Mouse (Mus musculus): ENCODE results near the gene Phf24.

GRCm38 (mm10) chr4:42915966-42916365 lies 494 bp upstream of the Phf24 start:
- TF ChIP-seq POLR2A (IDR thresholded peaks at IDR 0.05; ENCODE audit: extremely low read depth, insufficient read depth, low read length) (no peak), CTCF (IDR thresholded peaks at IDR 0.05; ENCODE audit: low read depth, low read length) (no peak)

All from liver, adult 2 months (tissue).